Mouse (Mus musculus): ENCODE data around the gene Slc9a7.

DNA sequence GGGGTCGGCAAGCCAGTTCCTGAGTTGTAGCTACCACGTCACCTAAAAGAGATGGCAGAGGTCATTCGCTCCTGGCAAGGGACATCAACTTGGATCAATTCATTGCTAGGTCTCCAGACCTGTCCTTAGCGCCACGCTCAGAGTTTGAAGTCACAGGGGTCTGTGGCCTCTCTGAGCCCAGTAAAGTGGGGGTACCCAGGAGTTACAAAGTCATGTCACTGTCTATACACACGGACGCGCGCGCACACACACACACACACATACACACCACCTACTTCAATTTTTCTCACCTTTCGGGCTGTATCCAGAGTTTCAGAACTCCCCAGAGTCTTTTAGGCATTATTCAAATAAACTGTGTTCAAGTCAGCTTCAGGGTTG lies 422 bp upstream of the Slc9a7 start:
- TF ChIP-seq CTCF (IDR thresholded peaks at IDR 0.05; ENCODE audit: control insufficient read depth, insufficient read depth, insufficient replicate concordance, low read depth, low read length) (no peak), POLR2A (IDR thresholded peaks at IDR 0.05; ENCODE audit: control insufficient read depth, low read depth, low read length) (no peak)
